Mouse (Mus musculus) ES-Bruce4 (cell line): Measurements from ENCODE around the gene Mlxip. TPM values are rescaled to one million over a fixed set of nuclear protein-coding genes. Genes with fewer than 3 reads are reported as not detected.

Experiments used
- H3K27ac ChIP-seq: 2 replicates; pipeline ENCODE4 v1.5.1; 2012; ENCODE audit warnings: low read length, inconsistent platforms; ENCODE audit not compliant: insufficient read depth
- H3K27me3 ChIP-seq: 2 replicates; pipeline ENCODE4 v1.6.1; 2012; ENCODE audit warnings: mild to moderate bottlenecking, low read length, inconsistent platforms; ENCODE audit not compliant: control insufficient read depth, poor library complexity, insufficient read depth, severe bottlenecking
- H3K36me3 ChIP-seq: 2 replicates; pipeline ENCODE4 v1.6.1; 2012; ENCODE audit warnings: inconsistent platforms, mild to moderate bottlenecking, low read length, moderate library complexity; ENCODE audit not compliant: control insufficient read depth, poor library complexity, insufficient read depth, severe bottlenecking
- H3K4me1 ChIP-seq: one replicate; pipeline ENCODE4 v1.8.1; 2011; ENCODE audit warnings: low read length; ENCODE audit not compliant: control insufficient read depth, insufficient read depth
- H3K4me3 ChIP-seq: 2 replicates; pipeline ENCODE4 v1.5.1; 2011; ENCODE audit warnings: low read depth, mild to moderate bottlenecking, low read length
- H3K9ac ChIP-seq: 2 replicates; pipeline ENCODE4 v1.6.1; 2012; ENCODE audit warnings: low read depth, mild to moderate bottlenecking, inconsistent platforms; ENCODE audit not compliant: poor library complexity, severe bottlenecking
- H3K9me3 ChIP-seq: replicated peaks from 2 replicates; pipeline ENCODE4 v1.6.1; 2012; ENCODE audit warnings: mild to moderate bottlenecking, low read length, inconsistent platforms; ENCODE audit not compliant: control insufficient read depth, poor library complexity, insufficient read depth, severe bottlenecking
- CTCF ChIP-seq: IDR thresholded peaks from one replicate; pipeline ENCODE4 v1.8.1; 2011; ENCODE audit warnings: low read depth, low read length
- EP300 ChIP-seq: IDR thresholded peaks from 2 replicates; pipeline ENCODE4 v1.6.1; 2011; ENCODE audit warnings: low read depth, low read length; ENCODE audit not compliant: insufficient read depth
- POLR2A ChIP-seq: IDR thresholded peaks from one replicate; pipeline ENCODE4 v1.8.1; 2011; ENCODE audit warnings: low read length; ENCODE audit not compliant: insufficient read depth
- polyA plus RNA-seq: library from polyadenylated mRNA; stranded (reverse); fragments of >200 nt; gene quantifications from 2 replicates; pipeline ENCODE4 v1.2.4, GENCODE M21; 2011; ENCODE audit warnings: low read depth; ENCODE audit not compliant: missing spikeins, insufficient read depth, insufficient read length

The Mlxip gene
- polyA plus RNA-seq, 1 experiment, result 22.5 TPM

DNA sequence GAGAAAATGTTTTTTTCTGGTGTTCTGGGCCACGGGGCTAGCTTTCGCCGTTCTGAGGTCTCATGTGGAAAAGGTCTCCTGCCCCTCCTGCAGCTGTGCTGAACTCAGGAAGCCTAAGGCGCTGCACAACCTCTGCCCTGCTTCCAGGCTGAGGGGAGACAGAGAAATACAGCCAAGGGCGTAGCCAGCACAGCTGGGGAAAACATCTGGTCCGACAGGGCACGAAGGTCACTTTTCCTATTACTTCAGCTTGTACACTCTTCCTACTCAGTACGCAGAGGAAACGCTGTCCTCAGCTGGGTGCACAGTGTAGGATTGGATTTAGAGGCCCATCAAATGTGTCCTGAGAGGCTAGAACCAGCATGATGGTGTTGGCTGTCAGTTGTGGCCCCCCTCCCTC is 95.3 kb downstream of the Mlxip start:
- Histone ChIP-seq H3K9me3 (no peaks in the 10 kb centered on the region), H3K9ac (no peak overlapping the region), H3K4me1 (no peaks in the 10 kb centered on the region), H3K36me3 (no peaks in the 10 kb centered on the region), H3K4me3 (no peak overlapping the region), H3K27ac (no peak overlapping the region), H3K27me3 (no peaks in the 10 kb centered on the region)
- TF ChIP-seq EP300 (no peak), CTCF (no peak), POLR2A (no peak)

DNA sequence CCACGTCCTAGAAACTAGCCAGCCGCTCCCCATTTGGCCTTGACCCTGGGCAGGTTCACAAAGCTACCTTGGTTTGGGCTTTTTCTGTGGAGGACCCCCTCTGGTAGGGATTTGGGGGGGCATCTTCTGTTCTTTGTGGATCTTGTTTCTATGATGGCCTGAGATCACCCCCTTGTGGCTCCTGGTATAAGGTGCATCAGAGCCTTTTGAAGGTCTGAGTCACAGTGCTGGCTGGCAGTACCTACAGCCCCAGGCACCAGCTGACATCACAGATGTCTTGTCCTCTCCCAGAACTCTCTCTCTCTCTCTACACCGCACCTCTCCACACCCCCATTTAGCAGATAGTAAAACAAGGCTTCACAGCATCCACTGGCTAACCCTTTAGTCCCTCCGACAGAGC is 105.1 kb downstream of the Mlxip start:
- no peaks in the 10 kb centered on the region for H3K27me3 ChIP-seq
- no peaks in the 10 kb centered on the region for H3K36me3 ChIP-seq
- H3K4me3 ChIP-seq, result no peak overlapping the region
- TF ChIP-seq POLR2A, result no peak
- TF ChIP-seq CTCF, result peak; percentile 44
- H3K4me1 ChIP-seq, result peaks cover 2% of the 10 kb centered on the region
- H3K9ac ChIP-seq, result no peak overlapping the region
- H3K27ac ChIP-seq, result no peak overlapping the region
- no peaks in the 10 kb centered on the region for H3K9me3 ChIP-seq

- no peak overlapping the region for H3K4me3 ChIP-seq
- no peak overlapping the region for H3K9ac ChIP-seq
- H3K9me3 ChIP-seq, result no peaks in the 10 kb centered on the region
- H3K27ac ChIP-seq, result no peak overlapping the region
- no peaks in the 10 kb centered on the region for H3K27me3 ChIP-seq
- H3K4me1 ChIP-seq, result peaks cover under 1% of the 10 kb centered on the region
- TF ChIP-seq CTCF (no peak), EP300 (no peak), POLR2A (no peak)
- no peaks in the 10 kb centered on the region for H3K36me3 ChIP-seq
These were observed 107.4 kb downstream of the Mlxip start for GRCm38 (mm10) chr5:123501973-123502372.

Other genes starting within 250 kb of the Mlxip start
- gene Psmd9, start 225.4 kb upstream of the Mlxip start, polyA plus RNA-seq, result 24.8 TPM in 2 replicates
- gene Hpd, start 212.1 kb upstream of the Mlxip start, polyA plus RNA-seq, result not detected in 2 replicates
- gene Wdr66, start 142.7 kb upstream of the Mlxip start, polyA plus RNA-seq, result not detected in 2 replicates
- gene Bcl7a, start 51.0 kb upstream of the Mlxip start, polyA plus RNA-seq, result 25.2 and 25.4 TPM in 2 replicates
- 0.32 TPM in 1 of 2 replicates, not detected in the other for gene Lrrc43, start 94.5 kb downstream of the Mlxip start, polyA plus RNA-seq
- gene Il31, start 94.7 kb downstream of the Mlxip start, polyA plus RNA-seq, result not detected in 2 replicates
- 0.85 and 1.7 TPM in 2 replicates for gene B3gnt4, start 115.7 kb downstream of the Mlxip start, polyA plus RNA-seq
- gene Diablo, start 129.4 kb downstream of the Mlxip start, polyA plus RNA-seq, result 64.6 and 73.1 TPM in 2 replicates
- 0.87 TPM in 1 of 2 replicates, not detected in the other for gene Gm49027, start 130.7 kb downstream of the Mlxip start, polyA plus RNA-seq
- gene Vps33a, start 178.2 kb downstream of the Mlxip start, polyA plus RNA-seq, result 20.5 and 25.8 TPM in 2 replicates